Mouse (Mus musculus): ENCODE results near the gene Rpn1.

DNA sequence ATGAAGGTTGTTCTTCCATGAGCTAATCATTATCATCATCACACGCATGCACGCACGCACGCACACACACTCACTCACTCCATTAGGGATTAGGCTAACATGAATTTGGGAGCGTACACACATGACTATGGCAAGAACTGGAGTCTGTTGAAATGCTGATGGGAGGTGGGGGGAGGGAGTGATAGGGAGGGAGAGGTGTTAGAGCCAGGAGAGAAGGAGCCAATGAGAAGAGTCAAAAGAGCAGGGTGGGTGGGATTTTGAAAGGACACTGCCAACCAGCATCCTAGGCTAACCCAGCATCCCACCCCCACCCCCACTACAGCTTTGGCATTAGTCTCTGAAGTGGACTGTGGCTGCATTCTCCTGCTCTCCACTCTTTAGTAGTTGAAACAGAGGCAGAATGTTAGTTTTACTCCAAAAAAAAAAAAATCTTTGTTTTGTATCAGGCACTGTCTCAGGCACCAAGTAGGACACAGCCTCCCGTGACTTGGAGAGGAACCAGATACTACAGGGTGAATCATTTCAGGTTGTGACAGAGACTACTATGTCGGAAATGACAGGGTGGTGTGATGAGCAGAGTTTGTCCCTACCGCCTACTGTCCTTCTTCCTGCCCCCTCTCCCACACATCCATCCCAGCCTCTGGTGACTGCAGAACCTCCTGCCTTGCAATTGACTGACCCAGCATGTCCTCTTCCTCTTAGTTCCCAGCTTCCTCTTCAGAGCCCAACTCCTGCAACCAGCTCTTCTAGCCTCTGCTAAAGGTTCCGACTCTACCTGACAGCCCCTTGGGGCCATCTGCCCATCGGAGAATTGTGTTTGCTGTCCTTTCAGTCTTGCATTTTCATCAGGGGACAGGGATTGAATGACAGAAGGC lies 23.6 kb downstream of the Rpn1 start:
- TF ChIP-seq CTCF (conservative IDR thresholded peaks at IDR 0.05; ENCODE audit: low read length) (no peak), NANOG (IDR thresholded peaks at IDR 0.05; ENCODE audit: borderline replicate concordance, low read length) (no peak), POU5F1 (IDR thresholded peaks at IDR 0.05; ENCODE audit: borderline replicate concordance, low read length) (no peak)

All from E14TG2a.4 (cell line).